22 mouse cellular contexts compared by ENCODE assay signal in genomic region chr3:149393317-149394172, GRCm38 (mm10).
DNase-seq lines count a peak whose midpoint lies in the region; ATAC-seq and TF ChIP-seq lines count a peak whose summit lies in the region.
"Had no signal": no experiment of that assay in that cellular context is flagged by ENCODE, and none has a peak within 500 bp of the region (broad histone marks: within the 10 kb centered on the region; RNA-seq: fewer than 3 reads in every experiment).

No protein-coding gene starts in this region.

- H3K9me3 ChIP-seq in lung, postnatal 0 days (ENCODE audit: low read length): no peaks in the 10 kb centered on the region
- no peaks in the 10 kb centered on the region for H3K9me3 ChIP-seq in CH12.LX (replicated peaks; ENCODE audit: low read length)
- H3K9me3 ChIP-seq in liver, embryonic 14.5 days (ENCODE audit: control insufficient read depth, low read length): no peaks in the 10 kb centered on the region
- H3K9me3 ChIP-seq in kidney, embryonic 15.5 days (replicated peaks): no peaks in the 10 kb centered on the region
- no peaks in the 10 kb centered on the region for H3K9me3 ChIP-seq in hindbrain, embryonic 16.5 days (ENCODE audit: control insufficient read depth, low read length)
- H3K9me3 ChIP-seq: embryonic facial prominence, embryonic 10.5 days; heart, embryonic 13.5 days; liver, embryonic 15.5 days had no signal

- no peaks in the 10 kb centered on the region for H3K4me1 ChIP-seq in lung, postnatal 0 days (ENCODE audit: insufficient read depth, low read depth, low read length)
- H3K4me1 ChIP-seq in CH12.LX (ENCODE audit: control insufficient read depth in 1 of 2, insufficient read depth in 2 of 2): peaks cover 14 to 39% of the 10 kb centered on the region in 2 experiments
- no peaks in the 10 kb centered on the region for H3K4me1 ChIP-seq in liver, embryonic 14.5 days (replicated peaks; ENCODE audit: control insufficient read depth in 2 of 2, insufficient read depth in 2 of 2, low read length in 1 of 2)
- no peaks in the 10 kb centered on the region for H3K4me1 ChIP-seq in kidney, embryonic 15.5 days
- no peaks in the 10 kb centered on the region for H3K4me1 ChIP-seq in hindbrain, embryonic 16.5 days (ENCODE audit: control insufficient read depth, insufficient read depth, low read depth, low read length)
- H3K4me1 ChIP-seq: embryonic facial prominence, embryonic 10.5 days; heart, embryonic 13.5 days; liver, embryonic 15.5 days had no signal

- H3K4me2 ChIP-seq in lung, postnatal 0 days (replicated peaks; ENCODE audit: low read depth, low read length): no peak overlapping the region
- peak overlapping the region; percentile 67 for H3K4me2 ChIP-seq in CH12.LX (ENCODE audit: insufficient read depth, low read depth, poor library complexity, severe bottlenecking)
- H3K4me2 ChIP-seq in liver, embryonic 14.5 days (ENCODE audit: low read depth): no peak overlapping the region
- no peak overlapping the region for H3K4me2 ChIP-seq in myocyte (ENCODE audit: low read depth)
- H3K4me2 ChIP-seq in kidney, embryonic 15.5 days: no peak overlapping the region
- no peak overlapping the region for H3K4me2 ChIP-seq in hindbrain, embryonic 16.5 days (ENCODE audit: low read length)
- H3K4me2 ChIP-seq: heart, embryonic 13.5 days; liver, embryonic 15.5 days had no signal

- no peak overlapping the region for H3K27ac ChIP-seq in lung, postnatal 0 days (ENCODE audit: low read length)
- H3K27ac ChIP-seq in CH12.LX (ENCODE audit: insufficient read depth, low read depth): peak overlapping the region; percentile 70
- no peak overlapping the region for H3K27ac ChIP-seq in liver, embryonic 14.5 days
- no peak overlapping the region for H3K27ac ChIP-seq in kidney, embryonic 15.5 days
- H3K27ac ChIP-seq in hindbrain, embryonic 16.5 days (ENCODE audit: low read depth, low read length): no peak overlapping the region
- H3K27ac ChIP-seq: embryonic facial prominence, embryonic 10.5 days; heart, embryonic 13.5 days; liver, embryonic 15.5 days had no signal

- in situ Hi-C loops in CH12.LX (cut with MboI; ENCODE audit: low pct_ligation_motif_present, low pct_unique_long_range_greater_than_20kb, low sequenced_read_pairs): no loop called here

- no peaks in the 10 kb centered on the region for H3K27me3 ChIP-seq in lung, postnatal 0 days (replicated peaks; ENCODE audit: insufficient read depth, low read length)
- H3K27me3 ChIP-seq in CH12.LX (replicated peaks): no peaks in the 10 kb centered on the region
- no peaks in the 10 kb centered on the region for H3K27me3 ChIP-seq in liver, embryonic 14.5 days (ENCODE audit: control insufficient read depth, insufficient read depth, low read length)
- no peaks in the 10 kb centered on the region for H3K27me3 ChIP-seq in myocyte (ENCODE audit: control insufficient read depth, insufficient read depth, insufficient read length)
- no peaks in the 10 kb centered on the region for H3K27me3 ChIP-seq in kidney, embryonic 15.5 days
- no peaks in the 10 kb centered on the region for H3K27me3 ChIP-seq in hindbrain, embryonic 16.5 days (replicated peaks; ENCODE audit: control insufficient read depth, insufficient read depth, low read length)
- H3K27me3 ChIP-seq: heart, embryonic 13.5 days; liver, embryonic 15.5 days had no signal

- no peak for TF ChIP-seq EP300 in lung, postnatal 0 days (IDR thresholded peaks at IDR 0.05)
- peak; percentile 74 for TF ChIP-seq EP300 in CH12.LX (IDR thresholded peaks at IDR 0.05; ENCODE audit: low read length)
- no peak for TF ChIP-seq EP300 in liver, embryonic 14.5 days (IDR thresholded peaks at IDR 0.05; ENCODE audit: low read depth)

- H3ac ChIP-seq in myocyte (ENCODE audit: control insufficient read depth, insufficient read length): no peak overlapping the region

- H3K79me2 ChIP-seq in CH12.LX (replicated peaks; ENCODE audit: control insufficient read depth, extremely low read depth, insufficient read depth, poor library complexity, severe bottlenecking) (no peaks in the 10 kb centered on the region), myocyte (ENCODE audit: control insufficient read depth, insufficient read depth) (no peaks in the 10 kb centered on the region)

- 69% methylated on average over 4 of the region's 4 CpGs for WGBS in lung, postnatal 0 days
- WGBS in liver, embryonic 14.5 days (ENCODE audit: insufficient replicate concordance): 30% methylated on average over 4 of the region's 4 CpGs
- 72% methylated on average over 4 of the region's 4 CpGs for WGBS in kidney, embryonic 15.5 days
- 70% methylated on average over 4 of the region's 4 CpGs for WGBS in hindbrain, embryonic 16.5 days

- ATAC-seq in lung, postnatal 0 days: no peak
- 0 out of 2 replicates have a peak, but pooled peaks have one; percentile 31 for ATAC-seq in liver, embryonic 14.5 days (ENCODE audit: insufficient read depth)
- ATAC-seq in kidney, embryonic 15.5 days (replicated peaks; ENCODE audit: low FRiP score): no peak
- no peak for ATAC-seq in hindbrain, embryonic 16.5 days
- ATAC-seq: forebrain, embryonic 14.5 days; inflammation-experienced regulatory T-cells, adult 6 months had no signal

- peak; percentile 21 for DNase-seq in lung, postnatal 36 days
- DNase-seq in lung, postnatal 0 days (ENCODE audit: low spot score): no peak
- DNase-seq in CH12.LX (ENCODE audit: extremely low read depth): peak; percentile 89
- no peak for DNase-seq in liver, embryonic 14.5 days (ENCODE audit: low read depth in 3 of 3, low spot score in 3 of 3)
- DNase-seq in yolk sac, embryonic 10.5 days (ENCODE audit: low spot score): no peak
- DNase-seq: cerebellum, postnatal 25 days; gastrocnemius, postnatal 25 days; heart, postnatal 4 days; kidney, adult 9 months; layer of hippocampus, postnatal 36 days; left cerebral cortex, postnatal 4 days; right cerebral cortex, postnatal 25 days; thymus, adult 18-20 months had no signal

- dilution Hi-C loops in CH12.LX (cut with MboI; ENCODE audit: extremely low pct_ligation_motif_present, extremely low pct_unique_long_range_greater_than_20kb, low sequenced_read_pairs): no loop called here

- H3K9ac ChIP-seq in lung, postnatal 0 days (replicated peaks; ENCODE audit: low read depth): no peak overlapping the region
- H3K9ac ChIP-seq in CH12.LX (ENCODE audit: insufficient read depth, low read depth): peak overlapping the region; percentile 30; the same call in 1 of the 2 replicates
- H3K9ac ChIP-seq in liver, embryonic 14.5 days (replicated peaks): no peak overlapping the region
- no peak overlapping the region for H3K9ac ChIP-seq in kidney, embryonic 15.5 days
- no peak overlapping the region for H3K9ac ChIP-seq in hindbrain, embryonic 16.5 days (ENCODE audit: low read depth, low read length)
- H3K9ac ChIP-seq: heart, embryonic 13.5 days; liver, embryonic 15.5 days had no signal

- TF ChIP-seq POLR2A in CH12.LX (IDR thresholded peaks at IDR 0.05; ENCODE audit: low read depth, low read length): no peak
- TF ChIP-seq POLR2A in myocyte (IDR thresholded peaks at IDR 0.05; ENCODE audit: insufficient read length, low read depth): no peak

- no peaks in the 10 kb centered on the region for H3K36me3 ChIP-seq in lung, postnatal 0 days (ENCODE audit: insufficient read depth, low read length)
- H3K36me3 ChIP-seq in CH12.LX (replicated peaks in 1 of 2; ENCODE audit: control insufficient read depth in 1 of 2, insufficient read depth in 1 of 2, low read length in 1 of 2) (no peaks in the 10 kb centered on the region), myocyte (ENCODE audit: control insufficient read depth, insufficient read depth) (no peaks in the 10 kb centered on the region)
- no peaks in the 10 kb centered on the region for H3K36me3 ChIP-seq in liver, embryonic 14.5 days (replicated peaks; ENCODE audit: control insufficient read depth, insufficient read depth, low read depth)
- no peaks in the 10 kb centered on the region for H3K36me3 ChIP-seq in kidney, embryonic 15.5 days
- no peaks in the 10 kb centered on the region for H3K36me3 ChIP-seq in hindbrain, embryonic 16.5 days (ENCODE audit: control insufficient read depth, insufficient read depth, low read length)
- H3K36me3 ChIP-seq: embryonic facial prominence, embryonic 10.5 days; G1E; heart, embryonic 13.5 days; liver, embryonic 15.5 days had no signal

- H3K4me3 ChIP-seq in lung, postnatal 0 days (ENCODE audit: low read depth, low read length): no peak overlapping the region
- H3K4me3 ChIP-seq in CH12.LX (replicated peaks in 1 of 3; ENCODE audit: low read depth in 2 of 3, low read length in 2 of 3, poor library complexity in 1 of 3) (no peak overlapping the region), myocyte (no peak overlapping the region)
- no peak overlapping the region for H3K4me3 ChIP-seq in liver, embryonic 14.5 days (ENCODE audit: insufficient read depth in 1 of 2, low read depth in 2 of 2, low read length in 2 of 2)
- H3K4me3 ChIP-seq in kidney, embryonic 15.5 days (replicated peaks): no peak overlapping the region
- H3K4me3 ChIP-seq in hindbrain, embryonic 16.5 days (ENCODE audit: low read length): no peak overlapping the region
- H3K4me3 ChIP-seq: embryonic facial prominence, embryonic 10.5 days; heart, embryonic 13.5 days; liver, embryonic 15.5 days had no signal

- TF ChIP-seq CTCF in lung, postnatal 0 days (IDR thresholded peaks at IDR 0.05): no peak
- no peak for TF ChIP-seq CTCF in CH12.LX (conservative IDR thresholded peaks at IDR 0.05 in 1 of 2, IDR thresholded peaks at IDR 0.05 in 1 of 2; ENCODE audit: low read depth in 2 of 2, low read length in 2 of 2)
- TF ChIP-seq CTCF in liver, embryonic 14.5 days (IDR thresholded peaks at IDR 0.05; ENCODE audit: low read depth): no peak

- TF ChIP-seq RAD21 in CH12.LX (IDR thresholded peaks at IDR 0.05; ENCODE audit: low read depth, low read length): no peak

TF ChIP-seq in CH12.LX, 34 proteins besides CTCF, POLR2A, EP300 and RAD21 (continues in another document):
- no peak; the same call in 1 of the 2 replicates for TF ChIP-seq SIN3A (IDR thresholded peaks at IDR 0.05; ENCODE audit: low read length)
- TF ChIP-seq NELFE (IDR thresholded peaks at IDR 0.05; ENCODE audit: low read depth, low read length): no peak
- TF ChIP-seq USF2 (conservative IDR thresholded peaks at IDR 0.05; ENCODE audit: low read depth, low read length): peak; percentile 74
- TF ChIP-seq HCFC1 (IDR thresholded peaks at IDR 0.05; ENCODE audit: low read depth, low read length): 0 out of 2 replicates have a peak, but pooled peaks have one; percentile 2
- peak; percentile 98 for TF ChIP-seq MAX (IDR thresholded peaks at IDR 0.05; ENCODE audit: low read length)
- TF ChIP-seq ELF1 (IDR thresholded peaks at IDR 0.05; ENCODE audit: low read depth, low read length): peak; percentile 69

TF ChIP-seq in myocyte, 11 proteins besides CTCF, POLR2A, EP300 and RAD21:
- TF ChIP-seq CEBPB (IDR thresholded peaks at IDR 0.05; ENCODE audit: insufficient read depth, poor library complexity, severe bottlenecking) (peak; percentile 60; the same call in 1 of the 2 replicates), TCF12 (IDR thresholded peaks at IDR 0.05; ENCODE audit: insufficient read depth, poor library complexity, severe bottlenecking) (no peak)

Comparison
In these comparisons a context has a peak if more than half of its experiments do, and no peak if none do; other contexts are left out.
1. DNase-seq: peak in lung, postnatal 36 days (single experiment) and CH12.LX (single experiment); none in lung, postnatal 0 days (single experiment), liver, embryonic 14.5 days (0 of 3) and yolk sac, embryonic 10.5 days (single experiment).